Mouse (Mus musculus) cerebellum, adult (tissue): Measurements from ENCODE around the gene Lipf.

Source experiments
- ATAC-seq: cut with Nextera tagmentation; 2 replicates; pipeline ENCODE4 v1.9.2; 2017; ENCODE audit warnings: mild to moderate bottlenecking, moderate library complexity, mixed read lengths; ENCODE audit not compliant: insufficient number of reproducible peaks, low FRiP score, low TSS enrichment

The Lipf gene

DNA sequence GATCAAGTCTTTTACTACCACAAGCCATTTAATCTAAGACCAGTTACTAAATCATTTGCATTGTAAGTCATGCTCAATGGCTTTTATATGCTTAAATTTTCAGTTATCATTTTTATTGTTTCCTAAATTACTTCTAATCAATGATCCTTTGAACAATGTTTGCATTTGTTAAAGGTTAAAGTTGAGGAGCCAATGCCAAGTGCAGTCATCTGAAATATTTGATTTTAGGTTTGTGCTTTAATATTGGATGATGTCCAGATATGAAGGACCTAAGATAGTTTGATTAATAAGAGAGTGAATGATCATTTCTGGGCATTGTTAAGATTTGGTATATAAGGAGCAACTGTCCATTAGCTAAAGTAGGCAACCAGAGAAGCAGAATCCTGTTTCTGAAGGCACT, at the start of gene Lipf:
TSS of gene Lipf (plus strand) at position 301 of the 400 bp plus-strand sequence.
- ATAC-seq = no peak

- ATAC-seq = no peak
These were observed 36.9 kb upstream of the Lipf start for GRCm38 (mm10) chr19:33924099-33924498.

DNA sequence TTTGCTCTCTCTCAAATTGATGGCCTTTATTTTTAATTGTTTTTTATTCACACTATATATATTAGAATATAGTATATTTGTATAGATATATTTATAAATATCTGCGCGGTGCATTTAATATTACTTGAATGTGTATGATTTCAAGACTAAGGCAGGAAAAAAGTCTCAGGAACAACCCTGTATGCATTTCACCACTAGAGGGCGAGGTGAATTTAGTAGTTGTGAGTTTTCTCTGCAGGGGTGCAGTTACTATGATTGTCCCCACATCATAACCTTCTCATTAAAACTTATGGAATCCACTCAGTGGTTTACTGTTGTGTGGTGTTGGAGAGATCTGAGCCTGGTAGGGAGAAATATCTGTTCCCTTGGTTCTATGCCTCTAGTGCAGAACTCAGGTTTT, 18.0 kb downstream of the Lipf start:
- ATAC-seq = no peak

DNA sequence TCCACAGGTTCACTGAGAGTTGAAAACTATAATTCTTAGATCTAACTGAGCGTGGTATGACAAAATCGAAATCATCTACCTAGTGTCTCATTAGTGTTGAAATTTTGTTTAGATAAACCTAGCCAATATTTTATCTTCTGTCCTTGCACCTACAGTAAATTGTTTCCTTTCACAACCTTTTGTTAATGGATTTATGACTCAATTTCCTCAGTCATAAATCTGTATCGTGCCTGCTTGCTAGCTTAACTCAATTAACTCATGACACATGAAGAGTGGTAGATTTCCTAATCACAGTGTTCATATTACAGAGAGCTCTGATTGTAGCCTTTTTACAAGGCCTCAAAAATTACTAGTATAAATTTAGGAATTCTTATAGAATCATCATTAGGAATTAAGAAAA, 22.1 kb downstream of the Lipf start:
- no peak for ATAC-seq

GRCm38 (mm10) chr19:34008002-34008401, 47.0 kb downstream of the Lipf start, which contains the start of gene Lipk:
Gene Lipk (plus strand): TSS chr19:34008290.
- ATAC-seq = no peak

DNA sequence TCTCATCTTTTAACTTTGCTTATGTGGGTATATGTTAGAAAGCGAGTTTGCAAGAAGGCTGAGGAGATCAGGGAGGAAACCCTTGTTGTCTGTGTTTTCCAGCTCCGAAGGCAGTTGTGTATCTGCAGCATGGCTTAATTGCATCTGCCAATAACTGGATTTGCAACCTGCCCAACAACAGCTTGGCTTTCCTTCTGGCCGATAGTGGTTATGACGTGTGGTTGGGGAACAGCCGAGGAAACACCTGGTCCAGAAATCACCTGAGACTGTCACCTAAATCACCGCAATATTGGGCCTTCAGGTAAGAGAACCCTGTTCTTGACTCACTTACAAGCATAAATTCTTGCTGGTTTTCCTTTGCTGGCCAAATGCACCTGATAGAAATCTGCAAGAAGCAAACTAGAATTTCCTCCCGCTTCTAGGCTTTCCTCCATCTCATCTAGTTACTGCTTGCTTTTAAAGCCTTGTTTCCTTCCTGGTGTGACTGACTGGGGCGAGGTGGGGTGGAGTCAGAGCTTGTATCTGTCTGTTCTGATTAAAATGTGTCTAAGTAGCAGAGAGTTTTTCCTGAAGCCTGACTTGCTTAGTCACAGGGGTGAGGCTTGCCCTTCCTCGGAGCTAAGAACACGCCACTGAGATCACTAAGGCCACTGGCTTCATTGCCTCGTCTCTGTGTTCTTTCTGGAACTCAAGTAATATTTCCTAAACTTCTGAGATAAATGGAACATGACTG, 60.6 kb downstream of the Lipf start:
- no peak for ATAC-seq

DNA sequence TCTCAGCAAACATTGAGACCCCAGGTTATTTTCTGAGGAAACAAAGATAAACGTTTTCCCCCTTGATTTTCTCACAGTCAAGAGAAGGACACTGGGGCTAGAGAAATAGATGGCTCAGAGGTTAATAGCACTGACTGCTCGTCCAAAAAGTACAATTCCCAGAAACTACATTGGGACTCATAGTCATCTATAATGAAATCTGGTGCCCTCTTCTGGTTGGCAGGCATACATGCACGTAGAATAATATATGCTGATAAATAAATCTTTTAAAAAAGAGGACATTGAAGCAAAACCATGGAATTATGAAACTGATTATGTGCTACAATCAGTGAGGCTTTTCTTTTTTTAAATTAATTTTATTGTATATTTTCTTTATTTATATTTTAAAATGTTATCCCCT, 61.8 kb downstream of the Lipf start:
- ATAC-seq = no peak
